Comparison of ENCODE assay signal across 8 mouse cellular contexts in genomic region chr1:72873078-72873477, GRCm38 (mm10). TPM values are rescaled to one million over a fixed set of nuclear protein-coding genes. Genes with fewer than 3 reads are reported as not detected.
A peak's percentile ranks its signal among the peaks of the same experiment; 100 is the strongest.
DNase-seq lines count a peak whose midpoint lies in the region; ATAC-seq lines count a peak whose summit lies in the region.

No protein-coding gene starts in this region.

- H3K4me2 ChIP-seq in kidney, embryonic 14.5 days (replicated peaks; ENCODE audit: low read depth, low read length) = peak overlapping the region; percentile 91
- H3K4me2 ChIP-seq in hindbrain, embryonic 16.5 days (ENCODE audit: low read length) = peak overlapping the region; percentile 84
- H3K4me2 ChIP-seq in neural tube, embryonic 12.5 days (replicated peaks) = peak overlapping the region; percentile 84

- H3K4me3 ChIP-seq in kidney, embryonic 14.5 days (ENCODE audit: low read length) = peak overlapping the region; percentile 68
- peak overlapping the region; percentile 67 for H3K4me3 ChIP-seq in embryonic facial prominence, embryonic 10.5 days
- peak overlapping the region; percentile 58 for H3K4me3 ChIP-seq in hindbrain, embryonic 16.5 days (ENCODE audit: low read length)
- peak overlapping the region; percentile 63 for H3K4me3 ChIP-seq in neural tube, embryonic 12.5 days

- H3K4me1 ChIP-seq in kidney, embryonic 14.5 days (ENCODE audit: control insufficient read depth, insufficient read depth, low read length) = peaks cover 20% of the 10 kb centered on the region
- peaks cover 77% of the 10 kb centered on the region for H3K4me1 ChIP-seq in embryonic facial prominence, embryonic 10.5 days
- H3K4me1 ChIP-seq in hindbrain, embryonic 16.5 days (ENCODE audit: control insufficient read depth, insufficient read depth, low read depth, low read length) = peaks cover 26% of the 10 kb centered on the region
- H3K4me1 ChIP-seq in neural tube, embryonic 12.5 days = peaks cover 43% of the 10 kb centered on the region

- H3K27ac ChIP-seq in kidney, embryonic 14.5 days (ENCODE audit: low read depth, low read length) = peak overlapping the region; percentile 88
- H3K27ac ChIP-seq in embryonic facial prominence, embryonic 10.5 days (replicated peaks) = peak overlapping the region; percentile 84
- peak overlapping the region; percentile 71; the same call in 1 of the 2 replicates for H3K27ac ChIP-seq in hindbrain, embryonic 16.5 days (ENCODE audit: low read depth, low read length)
- H3K27ac ChIP-seq in neural tube, embryonic 12.5 days = no peak overlapping the region

- H3K36me3 ChIP-seq in kidney, embryonic 14.5 days (ENCODE audit: control insufficient read depth, insufficient read depth, low read length) = no peaks in the 10 kb centered on the region
- H3K36me3 ChIP-seq in embryonic facial prominence, embryonic 10.5 days (replicated peaks) = 0 out of 2 replicates have a peak, but pooled peaks cover 3% of the 10 kb centered on the region
- no peaks in the 10 kb centered on the region for H3K36me3 ChIP-seq in hindbrain, embryonic 16.5 days (ENCODE audit: control insufficient read depth, insufficient read depth, low read length)
- no peaks in the 10 kb centered on the region for H3K36me3 ChIP-seq in neural tube, embryonic 12.5 days

- no peaks in the 10 kb centered on the region for H3K9me3 ChIP-seq in kidney, embryonic 14.5 days (ENCODE audit: control insufficient read depth, low read length)
- no peaks in the 10 kb centered on the region for H3K9me3 ChIP-seq in embryonic facial prominence, embryonic 10.5 days
- no peaks in the 10 kb centered on the region for H3K9me3 ChIP-seq in hindbrain, embryonic 16.5 days (ENCODE audit: control insufficient read depth, low read length)
- H3K9me3 ChIP-seq in neural tube, embryonic 12.5 days = no peaks in the 10 kb centered on the region

- peak overlapping the region; percentile 85 for H3K9ac ChIP-seq in kidney, embryonic 14.5 days (ENCODE audit: low read depth, low read length)
- H3K9ac ChIP-seq in hindbrain, embryonic 16.5 days (ENCODE audit: low read depth, low read length) = peak overlapping the region; percentile 72
- peak overlapping the region; percentile 71 for H3K9ac ChIP-seq in neural tube, embryonic 12.5 days

- no peaks in the 10 kb centered on the region; the same call in none of the 2 replicates for H3K27me3 ChIP-seq in kidney, embryonic 14.5 days (ENCODE audit: control insufficient read depth, insufficient read depth, low read length)
- H3K27me3 ChIP-seq in embryonic facial prominence, embryonic 10.5 days (replicated peaks; ENCODE audit: low read depth, poor library complexity, severe bottlenecking) = peaks cover 77% of the 10 kb centered on the region
- H3K27me3 ChIP-seq in hindbrain, embryonic 16.5 days (replicated peaks; ENCODE audit: control insufficient read depth, insufficient read depth, low read length) = no peaks in the 10 kb centered on the region
- peaks cover 9% of the 10 kb centered on the region; the same call in 1 of the 2 replicates for H3K27me3 ChIP-seq in neural tube, embryonic 12.5 days (replicated peaks)

- ATAC-seq in kidney, embryonic 14.5 days (ENCODE audit: low FRiP score, low TSS enrichment) = no peak
- ATAC-seq in hindbrain, embryonic 16.5 days = no peak
- ATAC-seq in neural tube, embryonic 12.5 days (ENCODE audit: low FRiP score, low read depth) = no peak

- no peak for DNase-seq in kidney, adult 11 months
- DNase-seq in embryonic facial prominence, embryonic 10.5 days (ENCODE audit: low spot score) = peak; percentile 49
- no peak for DNase-seq in spleen, postnatal 14 days (ENCODE audit: low spot score in 2 of 2)
- no peak for DNase-seq in ovary, adult 18-20 months (ENCODE audit: low spot score)
- no peak for DNase-seq in spleen, adult 12 weeks (ENCODE audit: low spot score)

- WGBS in kidney, embryonic 14.5 days = under 1% methylated on average over 16 of the region's 16 CpGs
- under 1% methylated on average over 16 of the region's 16 CpGs for WGBS in embryonic facial prominence, embryonic 10.5 days
- under 1% methylated on average over 16 of the region's 16 CpGs for WGBS in hindbrain, embryonic 16.5 days
- under 1% methylated on average over 16 of the region's 16 CpGs for WGBS in neural tube, embryonic 12.5 days

RNA-seq across cellular contexts. Expression of gene Igfbp5, which starts 1.6 kb away (rescaled TPM):
- 56.4 and 61.4 TPM in 2 replicates for polyA plus RNA-seq in kidney, embryonic 14.5 days (2014; fragmentation: Nextera tagmentation; extraction: Ambion mirVana)
- 75.4 and 87.4 TPM in 2 replicates for polyA plus RNA-seq in embryonic facial prominence, embryonic 10.5 days (2016; fragmentation: Nextera tagmentation; extraction: Ambion mirVana)
- polyA plus RNA-seq in hindbrain, embryonic 16.5 days (2015; fragmentation: Nextera tagmentation; extraction: Ambion mirVana) = 51.9 and 65.1 TPM in 2 replicates
- polyA plus RNA-seq in neural tube, embryonic 12.5 days (2016; fragmentation: Nextera tagmentation; extraction: Ambion mirVana) = 128 and 150 TPM in 2 replicates

RNA-seq across cellular contexts. Expression of gene Igfbp2, which starts 48.8 kb away (rescaled TPM):
- 148 and 171 TPM in 2 replicates for polyA plus RNA-seq in kidney, embryonic 14.5 days (2014; fragmentation: Nextera tagmentation; extraction: Ambion mirVana)
- polyA plus RNA-seq in embryonic facial prominence, embryonic 10.5 days (2016; fragmentation: Nextera tagmentation; extraction: Ambion mirVana) = 474 and 479 TPM in 2 replicates
- 465 and 469 TPM in 2 replicates for polyA plus RNA-seq in hindbrain, embryonic 16.5 days (2015; fragmentation: Nextera tagmentation; extraction: Ambion mirVana)
- 410 and 431 TPM in 2 replicates for polyA plus RNA-seq in neural tube, embryonic 12.5 days (2016; fragmentation: Nextera tagmentation; extraction: Ambion mirVana)
